Mouse (Mus musculus) mouse embryonic stem cell (cell line): Measurements from ENCODE around the gene Grrp1.
"Not testable (repeated sequence)": the region's sequence is repeated elsewhere in the genome, so short reads cannot be mapped to it uniquely, and the experiment has no call there.

Experiments
- in situ Hi-C, 2 experiments: fragments of 300-500 bp; cut with MboI; formaldehyde crosslinking; loops; 1 replicate in 1 of 2; 3 replicates in 1 of 2; pipeline ENCODE4 v1.14.3; 2019 to 2020; ENCODE audit warnings: low sequenced_read_pairs in 2 of 2, low pct_unique_long_range_greater_than_20kb in 1 of 2, mixed read lengths in 1 of 2; ENCODE audit not compliant: unreplicated experiment in 1 of 2

Grrp1 gene

GRCm38 (mm10) chr4:134253722-134254324 is at the start of gene Grrp1:
Gene Grrp1 (minus strand): TSS chr4:134254106.
- in situ Hi-C loops: no loop called here

GRCm38 (mm10) chr4:134302084-134302483 is 48.2 kb upstream of the Grrp1 start:
- in situ Hi-C loops: no loop called here

- in situ Hi-C loops: no loop called here
Measured at GRCm38 (mm10) chr4:134300316-134300715, 46.4 kb upstream of the Grrp1 start.

- in situ Hi-C loops: no loop called here
Measured at GRCm38 (mm10) chr4:134299498-134299810, 45.5 kb upstream of the Grrp1 start.

GRCm38 (mm10) chr4:134298626-134299497 is 45.0 kb upstream of the Grrp1 start:
- in situ Hi-C loops: no loop called here

- in situ Hi-C loops: no loop called here
Measured at GRCm38 (mm10) chr4:134297369-134297768, 43.5 kb upstream of the Grrp1 start.

- in situ Hi-C loops: no loop called here
Measured at GRCm38 (mm10) chr4:134296523-134296922, 42.6 kb upstream of the Grrp1 start.

- in situ Hi-C loops: not testable (repeated sequence)
Measured at GRCm38 (mm10) chr4:134296096-134296495, 42.2 kb upstream of the Grrp1 start.

- in situ Hi-C loops: no loop called here
Measured at GRCm38 (mm10) chr4:134293692-134294163, 39.8 kb upstream of the Grrp1 start.

- in situ Hi-C loops: no loop called here
Measured at GRCm38 (mm10) chr4:134293061-134293691, 39.3 kb upstream of the Grrp1 start.

- in situ Hi-C loops: no loop called here
Measured at GRCm38 (mm10) chr4:134292067-134292466, 38.2 kb upstream of the Grrp1 start.

- in situ Hi-C loops: loop anchor here in 1 of 2 experiments (5.0 kb wide), 1 partner anchor 101 kb away; the partner anchor contains the start of gene Cep85
Measured at GRCm38 (mm10) chr4:134288397-134289256, 34.7 kb upstream of the Grrp1 start.

GRCm38 (mm10) chr4:134287575-134288025 is 33.7 kb upstream of the Grrp1 start, which contains the start of gene Pdik1l:
Gene Pdik1l (minus strand): TSS chr4:134287895.
- in situ Hi-C loops: loop anchor here in 1 of 2 experiments (5.0 kb wide), 1 partner anchor 100 kb away; the partner anchor contains the start of gene Cep85

- in situ Hi-C loops: loop anchor here in 1 of 2 experiments (5.0 kb wide), 1 partner anchor 100 kb away; the partner anchor contains the start of gene Cep85
Measured at GRCm38 (mm10) chr4:134287168-134287564, 33.3 kb upstream of the Grrp1 start.

GRCm38 (mm10) chr4:134286226-134287167 is 32.6 kb upstream of the Grrp1 start:
- in situ Hi-C loops: loop anchor here in 1 of 2 experiments (5.0 kb wide), 1 partner anchor 99 kb away; the partner anchor contains the start of gene Cep85

- in situ Hi-C loops: loop anchor here in 1 of 2 experiments (5.0 kb wide), 1 partner anchor 98 kb away; the partner anchor contains the start of gene Cep85
Measured at GRCm38 (mm10) chr4:134284942-134285341, 31.0 kb upstream of the Grrp1 start.
